Mouse (Mus musculus) erythroblast, embryonic 14.5 days (primary cell): Measurements from ENCODE around the gene Ccnf. TPM values are rescaled to one million over a fixed set of nuclear protein-coding genes. Genes with fewer than 3 reads are reported as not detected.
A peak's percentile ranks its signal among the peaks of the same experiment; 100 is the strongest.

ENCODE experiments used
- H3K27me3 ChIP-seq: 2 replicates; pipeline ENCODE4 v1.6.1; 2012; ENCODE audit warnings: inconsistent platforms; ENCODE audit not compliant: control insufficient read depth
- H3K36me3 ChIP-seq: 2 replicates; pipeline ENCODE4 v1.6.1; 2012; ENCODE audit warnings: mild to moderate bottlenecking, inconsistent platforms; ENCODE audit not compliant: control insufficient read depth
- H3K4me1 ChIP-seq: 2 replicates; pipeline ENCODE4 v1.6.1; 2012; ENCODE audit warnings: inconsistent platforms; ENCODE audit not compliant: control insufficient read depth
- H3K4me3 ChIP-seq: replicated peaks from 2 replicates; pipeline ENCODE3; 2012; ENCODE audit warnings: moderate library complexity, mild to moderate bottlenecking, inconsistent platforms
- H3K9me3 ChIP-seq: 2 replicates; pipeline ENCODE4 v1.6.1; 2012; ENCODE audit warnings: low read length, inconsistent platforms, mixed read lengths; ENCODE audit not compliant: control insufficient read depth
- GATA1 ChIP-seq: IDR thresholded peaks from 2 replicates; pipeline ENCODE4 v1.6.1; 2012; ENCODE audit warnings: low read length, inconsistent platforms, mixed read lengths
- TAL1 ChIP-seq: IDR thresholded peaks from 3 replicates; pipeline ENCODE4 v1.6.1; 2012; ENCODE audit warnings: low read length, inconsistent platforms, mixed read lengths
- polyA plus RNA-seq: library from polyadenylated mRNA; stranded (reverse); fragments of >175 nt; gene quantifications from 2 replicates; pipeline ENCODE4 v1.2.3, GENCODE M21; 2012

The Ccnf gene
- polyA plus RNA-seq, 1 experiment: 14.4 TPM

GRCm38 (mm10) chr17:24206451-24207351 is 44.6 kb downstream of the Ccnf start:
- H3K36me3 ChIP-seq: peaks cover 43% of the 10 kb centered on the region
- TF ChIP-seq TAL1 (no peak), GATA1 (peak; percentile 78)
- H3K4me3 ChIP-seq: peak overlapping the region; percentile 78
- H3K9me3 ChIP-seq: no peaks in the 10 kb centered on the region
- peaks cover 100% of the 10 kb centered on the region for H3K4me1 ChIP-seq
- peaks cover 4% of the 10 kb centered on the region for H3K27me3 ChIP-seq

- Histone ChIP-seq H3K4me3 (peak overlapping the region; percentile 78), H3K27me3 (no peaks in the 10 kb centered on the region)
- TF ChIP-seq GATA1 (no peak), TAL1 (no peak)
Observed at GRCm38 (mm10) chr17:24205908-24206361, 45.3 kb downstream of the Ccnf start.

GRCm38 (mm10) chr17:24205284-24205888 is 45.9 kb downstream of the Ccnf start, which contains the start of gene Tbc1d24:
Gene Tbc1d24 (minus strand): TSS chr17:24205562.
- peaks cover 54% of the 10 kb centered on the region for H3K36me3 ChIP-seq
- no peaks in the 10 kb centered on the region for H3K9me3 ChIP-seq
- peak within 1 kb of the TSS; percentile 78 for H3K4me3 ChIP-seq
- peaks cover 100% of the 10 kb centered on the region for H3K4me1 ChIP-seq
- TF ChIP-seq GATA1: no peak
- no peaks in the 10 kb centered on the region for H3K27me3 ChIP-seq

More at GRCm38 (mm10) chr17:24205908-24206361, 45.3 kb downstream of the Ccnf start:
- no peaks in the 10 kb centered on the region for H3K9me3 ChIP-seq
- H3K36me3 ChIP-seq: peaks cover 51% of the 10 kb centered on the region
- H3K4me1 ChIP-seq: peaks cover 100% of the 10 kb centered on the region

- Histone ChIP-seq H3K36me3 (peaks cover 57% of the 10 kb centered on the region), H3K4me1 (peaks cover 100% of the 10 kb centered on the region)
- no peak for TF ChIP-seq TAL1
- TF ChIP-seq GATA1: no peak
Observed at GRCm38 (mm10) chr17:24204846-24205245, 46.4 kb downstream of the Ccnf start.

GRCm38 (mm10) chr17:24203611-24204534 is 47.4 kb downstream of the Ccnf start:
- TF ChIP-seq TAL1 (no peak), GATA1 (peak; percentile 47; the same call in 1 of the 2 replicates)
- Histone ChIP-seq H3K27me3 (no peaks in the 10 kb centered on the region), H3K4me1 (peaks cover 100% of the 10 kb centered on the region), H3K4me3 (peak overlapping the region; percentile 78), H3K36me3 (peaks cover 66% of the 10 kb centered on the region), H3K9me3 (no peaks in the 10 kb centered on the region)

More at GRCm38 (mm10) chr17:24204846-24205245, 46.4 kb downstream of the Ccnf start:
- Histone ChIP-seq H3K9me3 (no peaks in the 10 kb centered on the region), H3K27me3 (no peaks in the 10 kb centered on the region), H3K4me3 (peak overlapping the region; percentile 78)

GRCm38 (mm10) chr17:24203068-24203467 is 48.2 kb downstream of the Ccnf start:
- no peaks in the 10 kb centered on the region for H3K27me3 ChIP-seq
- TF ChIP-seq TAL1 (peak; percentile 64; the same call in 2 of the 3 replicates), GATA1 (peak; percentile 72)
- H3K4me1 ChIP-seq: peaks cover 100% of the 10 kb centered on the region
- peaks cover 70% of the 10 kb centered on the region for H3K36me3 ChIP-seq
- H3K9me3 ChIP-seq: no peaks in the 10 kb centered on the region
- peak overlapping the region; percentile 78 for H3K4me3 ChIP-seq

- H3K4me3 ChIP-seq: peak overlapping the region; percentile 78
- peaks cover 100% of the 10 kb centered on the region for H3K4me1 ChIP-seq
- H3K36me3 ChIP-seq: peaks cover 78% of the 10 kb centered on the region
- H3K9me3 ChIP-seq: no peaks in the 10 kb centered on the region
- TF ChIP-seq TAL1 (no peak), GATA1 (no peak)
- H3K27me3 ChIP-seq: no peaks in the 10 kb centered on the region
Observed at GRCm38 (mm10) chr17:24201092-24201491, 50.2 kb downstream of the Ccnf start.

- H3K9me3 ChIP-seq: no peaks in the 10 kb centered on the region
- peaks cover 100% of the 10 kb centered on the region for H3K4me1 ChIP-seq
- TF ChIP-seq TAL1: no peak
- TF ChIP-seq GATA1: no peak
- peaks cover 89% of the 10 kb centered on the region for H3K36me3 ChIP-seq
- H3K27me3 ChIP-seq: no peaks in the 10 kb centered on the region
- H3K4me3 ChIP-seq: peak overlapping the region; percentile 58
Observed at GRCm38 (mm10) chr17:24199741-24200140, 51.5 kb downstream of the Ccnf start.
